Mouse (Mus musculus) hindbrain, embryonic 16.5 days (tissue): ENCODE measurements around the gene 4930415O20Rik. TPM values are rescaled to one million over a fixed set of nuclear protein-coding genes. Genes with fewer than 3 reads are reported as not detected.

Experiments used
- ATAC-seq: fragments of 200-750 bp; cut with Nextera tagmentation; 2 replicates; pipeline ENCODE4 v1.8.0; 2017; ENCODE audit warnings: moderate TSS enrichment, moderate library complexity
- H3K27ac ChIP-seq: fragments of 300-500 bp; sonication (generic); 2 replicates; pipeline ENCODE4 v1.5.1; 2014; ENCODE audit warnings: low read depth, mild to moderate bottlenecking, control low read depth, low read length, moderate library complexity
- H3K27me3 ChIP-seq: fragments of 300-500 bp; sonication (generic); replicated peaks from 2 replicates; pipeline ENCODE4 v1.6.1; 2014; ENCODE audit warnings: low read length; ENCODE audit not compliant: control insufficient read depth, insufficient read depth
- H3K36me3 ChIP-seq: fragments of 300-500 bp; sonication (generic); 2 replicates; pipeline ENCODE4 v1.6.1; 2014; ENCODE audit warnings: mild to moderate bottlenecking, low read length, moderate library complexity, mixed read lengths; ENCODE audit not compliant: control insufficient read depth, insufficient read depth
- H3K4me1 ChIP-seq: fragments of 300-500 bp; sonication (generic); 2 replicates; pipeline ENCODE4 v1.6.1; 2014; ENCODE audit warnings: low read depth, low read length; ENCODE audit not compliant: control insufficient read depth, insufficient read depth
- H3K4me2 ChIP-seq: fragments of 300-500 bp; sonication (generic); 2 replicates; pipeline ENCODE4 v1.6.1; 2014; ENCODE audit warnings: mild to moderate bottlenecking, low read length, control low read depth, moderate library complexity
- H3K4me3 ChIP-seq: fragments of 300-500 bp; sonication (generic); 2 replicates; pipeline ENCODE4 v1.5.1; 2014; ENCODE audit warnings: mild to moderate bottlenecking, low read length, control low read depth, moderate library complexity
- H3K9ac ChIP-seq: fragments of 300-500 bp; sonication (generic); 2 replicates; pipeline ENCODE4 v1.6.1; 2014; ENCODE audit warnings: low read depth, mild to moderate bottlenecking, control low read depth, low read length, moderate library complexity
- H3K9me3 ChIP-seq: fragments of 300-500 bp; sonication (generic); 2 replicates; pipeline ENCODE4 v1.6.1; 2014; ENCODE audit warnings: mild to moderate bottlenecking, low read length, moderate library complexity; ENCODE audit not compliant: control insufficient read depth
- WGBS: fragments of 180-500 bp; shearing (Covaris S2); extraction: QIAGEN DNeasy Blood & Tissue Kit; methylation state at CpG from one replicate; pipeline ENCODE4 v1.1.7; 2014; 5-methylcytosine and 5-hydroxymethylcytosine counted together
- polyA plus RNA-seq: library from polyadenylated mRNA; unstranded; fragments of >200 nt; fragmentation: Nextera tagmentation; extraction: Ambion mirVana; gene quantifications from 2 replicates; pipeline ENCODE4 v1.2.1, GENCODE M21; 2015

The 4930415O20Rik gene
- polyA plus RNA-seq, 1 experiment from 2014 or later: 0.30 TPM

GRCm38 (mm10) chr15:98535921-98536320 lies 34.9 kb upstream of the 4930415O20Rik start:
- Histone ChIP-seq H3K4me1 (peaks cover 11% of the 10 kb centered on the region), H3K4me3 (no peak overlapping the region), H3K27ac (no peak overlapping the region), H3K36me3 (peaks cover 10% of the 10 kb centered on the region), H3K27me3 (no peaks in the 10 kb centered on the region), H3K9ac (no peak overlapping the region), H3K9me3 (no peaks in the 10 kb centered on the region), H3K4me2 (no peak overlapping the region)
- no peak for ATAC-seq
- WGBS: 93% methylated on average over 4 of the region's 4 CpGs

- H3K9ac ChIP-seq: no peak overlapping the region
- no peak overlapping the region for H3K27ac ChIP-seq
- H3K4me2 ChIP-seq: no peak overlapping the region
- peaks cover 7% of the 10 kb centered on the region for H3K36me3 ChIP-seq
- H3K4me3 ChIP-seq: no peak overlapping the region
- WGBS: 88% methylated on average over 8 of the region's 8 CpGs
- peaks cover 9% of the 10 kb centered on the region for H3K4me1 ChIP-seq
- no peak for ATAC-seq
- H3K27me3 ChIP-seq: no peaks in the 10 kb centered on the region
- no peaks in the 10 kb centered on the region for H3K9me3 ChIP-seq
Measured at GRCm38 (mm10) chr15:98536828-98537510, 33.8 kb upstream of the 4930415O20Rik start.

GRCm38 (mm10) chr15:98537923-98538322 lies 32.9 kb upstream of the 4930415O20Rik start:
- H3K27ac ChIP-seq: no peak overlapping the region
- no peak overlapping the region for H3K4me3 ChIP-seq
- H3K9ac ChIP-seq: no peak overlapping the region
- ATAC-seq: no peak
- 73% methylated on average over 4 of the region's 4 CpGs for WGBS
- H3K36me3 ChIP-seq: peaks cover 12% of the 10 kb centered on the region
- no peaks in the 10 kb centered on the region for H3K27me3 ChIP-seq
- H3K9me3 ChIP-seq: no peaks in the 10 kb centered on the region
- no peak overlapping the region for H3K4me2 ChIP-seq
- peaks cover 1% of the 10 kb centered on the region for H3K4me1 ChIP-seq

GRCm38 (mm10) chr15:98541064-98541463 lies 29.7 kb upstream of the 4930415O20Rik start:
- Histone ChIP-seq H3K9ac (no peak overlapping the region), H3K4me2 (no peak overlapping the region), H3K4me3 (no peak overlapping the region), H3K27ac (no peak overlapping the region), H3K4me1 (no peaks in the 10 kb centered on the region), H3K9me3 (no peaks in the 10 kb centered on the region), H3K36me3 (peaks cover 34% of the 10 kb centered on the region), H3K27me3 (no peaks in the 10 kb centered on the region)
- no peak for ATAC-seq
- 94% methylated on average over 6 of the region's 6 CpGs for WGBS

- no peaks in the 10 kb centered on the region for H3K27me3 ChIP-seq
Measured at GRCm38 (mm10) chr15:98543341-98543740, 27.5 kb upstream of the 4930415O20Rik start.

GRCm38 (mm10) chr15:98545151-98545550 lies 25.7 kb upstream of the 4930415O20Rik start:
- no peak overlapping the region for H3K4me3 ChIP-seq
- no peak overlapping the region for H3K27ac ChIP-seq
- H3K4me2 ChIP-seq: no peak overlapping the region
- no peaks in the 10 kb centered on the region for H3K4me1 ChIP-seq
- 97% methylated on average over 3 of the region's 3 CpGs for WGBS
- H3K36me3 ChIP-seq: peaks cover 47% of the 10 kb centered on the region
- H3K9me3 ChIP-seq: no peaks in the 10 kb centered on the region
- H3K27me3 ChIP-seq: no peaks in the 10 kb centered on the region
- no peak for ATAC-seq
- H3K9ac ChIP-seq: no peak overlapping the region

More at GRCm38 (mm10) chr15:98543341-98543740, 27.5 kb upstream of the 4930415O20Rik start:
- peaks cover 42% of the 10 kb centered on the region for H3K36me3 ChIP-seq
- no peak overlapping the region for H3K27ac ChIP-seq
- H3K4me2 ChIP-seq: no peak overlapping the region
- ATAC-seq: no peak
- WGBS: 81% methylated on average over 4 of the region's 4 CpGs
- H3K4me3 ChIP-seq: no peak overlapping the region
- no peaks in the 10 kb centered on the region for H3K4me1 ChIP-seq
- H3K9me3 ChIP-seq: no peaks in the 10 kb centered on the region
- no peak overlapping the region for H3K9ac ChIP-seq

GRCm38 (mm10) chr15:98546843-98547242 lies 24.0 kb upstream of the 4930415O20Rik start:
- H3K36me3 ChIP-seq: peaks cover 57% of the 10 kb centered on the region
- H3K4me3 ChIP-seq: no peak overlapping the region
- no peaks in the 10 kb centered on the region for H3K4me1 ChIP-seq
- H3K27ac ChIP-seq: no peak overlapping the region
- no peak overlapping the region for H3K9ac ChIP-seq
- ATAC-seq: no peak
- H3K4me2 ChIP-seq: no peak overlapping the region
- H3K9me3 ChIP-seq: no peaks in the 10 kb centered on the region
- no peaks in the 10 kb centered on the region for H3K27me3 ChIP-seq
- WGBS: 89% methylated on average over 5 of the region's 5 CpGs

GRCm38 (mm10) chr15:98552758-98553157 lies 18.0 kb upstream of the 4930415O20Rik start:
- ATAC-seq: no peak
- no peaks in the 10 kb centered on the region for H3K4me1 ChIP-seq
- no peaks in the 10 kb centered on the region for H3K9me3 ChIP-seq
- WGBS: 98% methylated on average over 2 of the region's 2 CpGs
- H3K27ac ChIP-seq: no peak overlapping the region
- no peak overlapping the region for H3K4me3 ChIP-seq
- no peak overlapping the region for H3K9ac ChIP-seq
- H3K36me3 ChIP-seq: peaks cover 36% of the 10 kb centered on the region
- no peak overlapping the region for H3K4me2 ChIP-seq
- H3K27me3 ChIP-seq: no peaks in the 10 kb centered on the region

- H3K4me3 ChIP-seq: no peak overlapping the region
- WGBS: 92% methylated on average over 4 of the region's 4 CpGs
- H3K9ac ChIP-seq: no peak overlapping the region
- no peaks in the 10 kb centered on the region for H3K9me3 ChIP-seq
- no peaks in the 10 kb centered on the region for H3K27me3 ChIP-seq
- no peak for ATAC-seq
- no peak overlapping the region for H3K27ac ChIP-seq
- peaks cover 31% of the 10 kb centered on the region for H3K36me3 ChIP-seq
- H3K4me1 ChIP-seq: no peaks in the 10 kb centered on the region
- H3K4me2 ChIP-seq: no peak overlapping the region
Measured at GRCm38 (mm10) chr15:98555881-98556280, 14.9 kb upstream of the 4930415O20Rik start.
